Mouse (Mus musculus) kidney, adult 2 months (tissue): ENCODE measurements around the gene Xrn2. TPM values are rescaled to one million over a fixed set of nuclear protein-coding genes. Genes with fewer than 3 reads are reported as not detected.

ENCODE experiments used
- DNase-seq: peaks from one replicate; pipeline ENCODE4 v3.0.0; 2021
- H3K27ac ChIP-seq: fragments of 200-500 bp; 2 replicates; pipeline ENCODE4 v1.5.1; 2012; ENCODE audit warnings: low read depth, low read length, control low read depth, inconsistent platforms; ENCODE audit not compliant: insufficient read depth
- H3K27me3 ChIP-seq: fragments of 200-500 bp; replicated peaks from 2 replicates; pipeline ENCODE4 v1.6.1; 2012; ENCODE audit warnings: mild to moderate bottlenecking, moderate library complexity, low read length, inconsistent platforms; ENCODE audit not compliant: control insufficient read depth, insufficient read depth
- H3K36me3 ChIP-seq: fragments of 200-500 bp; 2 replicates; pipeline ENCODE4 v1.6.1; 2012; ENCODE audit warnings: mild to moderate bottlenecking, moderate library complexity, low read length, inconsistent platforms; ENCODE audit not compliant: control insufficient read depth, insufficient read depth
- H3K4me1 ChIP-seq: fragments of 200-500 bp; 2 replicates; pipeline ENCODE4 v1.6.1; 2011; ENCODE audit warnings: low read length; ENCODE audit not compliant: control insufficient read depth, insufficient read depth
- H3K4me3 ChIP-seq: fragments of 200-500 bp; 2 replicates; pipeline ENCODE4 v1.5.1; 2011; ENCODE audit warnings: mild to moderate bottlenecking, low read depth, low read length, control low read depth; ENCODE audit not compliant: insufficient read depth
- CTCF ChIP-seq: fragments of 200-500 bp; conservative IDR thresholded peaks from 2 replicates; pipeline ENCODE4 v1.5.1; 2011; ENCODE audit warnings: low read depth, mild to moderate bottlenecking, control low read depth, low read length, moderate library complexity, mixed read lengths; ENCODE audit not compliant: insufficient read depth, insufficient read length
- POLR2A ChIP-seq: fragments of 200-500 bp; IDR thresholded peaks from one replicate; pipeline ENCODE4 v1.6.1; 2011; ENCODE audit warnings: low read depth, low read length, control low read depth
- WGBS: fragments of 180-500 bp; shearing (Covaris S2); methylation state at CpG from one replicate; pipeline ENCODE4 v1.1.7; 2018; 5-methylcytosine and 5-hydroxymethylcytosine counted together
- polyA plus RNA-seq: library from polyadenylated mRNA; depleted of rRNA; stranded (reverse); fragments of >200 nt; gene quantifications from 2 replicates; pipeline ENCODE4 v1.2.3, GENCODE M21; 2012

Gene Xrn2
- polyA plus RNA-seq, 1 experiment: 19.7 TPM

DNA sequence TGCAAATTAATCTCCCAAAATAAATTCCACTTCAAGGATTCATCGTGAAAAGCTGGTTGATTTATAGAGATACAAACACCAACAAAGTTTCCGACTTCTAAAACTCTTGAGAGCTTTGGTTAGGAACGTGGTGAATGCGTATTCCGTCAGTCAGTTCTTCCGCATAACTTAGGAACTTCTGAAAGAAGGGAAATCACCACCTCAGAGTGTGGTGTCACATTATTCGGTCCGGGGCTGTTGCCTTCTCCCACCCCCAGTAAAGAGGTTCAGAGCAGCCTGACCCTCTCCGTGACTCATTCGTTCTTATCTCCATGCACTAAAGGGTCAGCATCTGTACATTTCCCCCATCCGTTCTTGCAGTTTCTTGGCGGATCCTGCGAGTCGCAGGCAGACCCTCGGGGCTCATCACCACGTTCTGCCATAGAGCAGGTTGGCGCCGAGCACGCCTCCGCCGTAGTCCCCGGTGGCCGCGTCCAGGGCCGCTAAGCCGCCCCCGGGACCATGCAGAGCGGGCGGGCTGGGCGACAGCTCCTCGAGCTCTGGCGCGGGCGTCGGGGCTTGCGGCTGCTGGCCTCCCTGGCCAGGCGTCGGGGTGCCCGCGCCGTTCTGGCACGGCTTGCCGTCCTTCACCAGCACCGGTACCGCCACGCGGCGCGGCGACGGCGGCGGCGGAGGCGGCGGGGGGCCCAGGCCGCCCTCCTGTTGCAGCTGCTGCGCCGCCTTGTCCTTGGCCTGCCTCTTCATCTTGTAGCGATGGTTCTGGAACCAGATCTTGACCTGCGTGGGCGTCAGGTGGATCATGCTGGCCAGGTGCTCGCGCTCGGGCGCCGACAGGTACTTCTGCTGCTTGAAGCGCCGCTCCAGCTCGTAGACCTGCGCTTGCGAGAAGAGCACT lies 70.9 kb downstream of the Xrn2 start:
- peaks cover 21% of the 10 kb centered on the region for H3K27me3 ChIP-seq
- DNase-seq: peak; percentile 26

DNA sequence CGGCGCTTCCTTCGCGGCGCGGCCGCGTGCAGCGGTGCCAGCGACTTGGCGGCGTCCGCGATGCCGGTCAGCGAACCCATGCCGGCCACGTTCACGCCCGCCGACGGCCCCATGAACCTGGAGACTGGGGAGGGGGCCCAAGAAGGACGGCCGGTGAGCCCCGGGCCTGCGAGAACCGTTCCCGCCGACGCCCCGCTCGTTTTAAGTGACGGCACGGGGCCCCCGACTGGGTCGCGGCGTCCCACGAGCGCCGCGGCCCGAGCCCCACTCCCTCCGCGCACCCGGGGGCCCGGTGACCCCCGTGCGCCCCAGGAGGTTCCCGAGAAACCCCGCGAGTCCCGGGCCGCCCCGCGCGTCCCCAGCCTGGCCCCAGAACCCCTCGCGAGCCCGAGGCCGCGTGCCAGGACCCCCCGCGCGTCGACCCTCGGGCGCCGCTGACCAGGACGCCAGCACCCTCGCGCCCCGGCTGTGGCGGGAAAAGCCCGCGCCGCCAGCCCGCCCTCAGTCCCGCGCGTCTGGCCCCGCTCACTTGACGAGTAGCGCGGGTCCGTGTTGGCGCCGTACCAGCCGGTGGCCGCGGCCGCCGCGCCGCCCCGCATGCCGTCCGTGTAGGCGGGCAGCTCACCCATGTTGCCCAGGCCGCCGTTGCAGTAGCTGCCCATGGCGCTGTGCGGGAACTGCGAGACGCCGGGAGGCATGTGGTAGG lies 71.7 kb downstream of the Xrn2 start:
- Histone ChIP-seq H3K4me3 (peak overlapping the region; percentile 52), H3K27ac (no peak overlapping the region), H3K27me3 (peaks cover 21% of the 10 kb centered on the region), H3K4me1 (no peaks in the 10 kb centered on the region), H3K36me3 (no peaks in the 10 kb centered on the region)
- DNase-seq: no peak
- 3% methylated on average over 106 of the region's 106 CpGs for WGBS
- TF ChIP-seq CTCF: no peak
- no peak for TF ChIP-seq POLR2A

More for the DNA sequence above, 70.9 kb downstream of the Xrn2 start:
- Histone ChIP-seq H3K36me3 (no peaks in the 10 kb centered on the region), H3K27ac (no peak overlapping the region), H3K4me3 (no peak overlapping the region), H3K4me1 (no peaks in the 10 kb centered on the region)
- TF ChIP-seq CTCF (no peak), POLR2A (no peak)
- 3% methylated on average over 72 of the region's 72 CpGs for WGBS

DNA sequence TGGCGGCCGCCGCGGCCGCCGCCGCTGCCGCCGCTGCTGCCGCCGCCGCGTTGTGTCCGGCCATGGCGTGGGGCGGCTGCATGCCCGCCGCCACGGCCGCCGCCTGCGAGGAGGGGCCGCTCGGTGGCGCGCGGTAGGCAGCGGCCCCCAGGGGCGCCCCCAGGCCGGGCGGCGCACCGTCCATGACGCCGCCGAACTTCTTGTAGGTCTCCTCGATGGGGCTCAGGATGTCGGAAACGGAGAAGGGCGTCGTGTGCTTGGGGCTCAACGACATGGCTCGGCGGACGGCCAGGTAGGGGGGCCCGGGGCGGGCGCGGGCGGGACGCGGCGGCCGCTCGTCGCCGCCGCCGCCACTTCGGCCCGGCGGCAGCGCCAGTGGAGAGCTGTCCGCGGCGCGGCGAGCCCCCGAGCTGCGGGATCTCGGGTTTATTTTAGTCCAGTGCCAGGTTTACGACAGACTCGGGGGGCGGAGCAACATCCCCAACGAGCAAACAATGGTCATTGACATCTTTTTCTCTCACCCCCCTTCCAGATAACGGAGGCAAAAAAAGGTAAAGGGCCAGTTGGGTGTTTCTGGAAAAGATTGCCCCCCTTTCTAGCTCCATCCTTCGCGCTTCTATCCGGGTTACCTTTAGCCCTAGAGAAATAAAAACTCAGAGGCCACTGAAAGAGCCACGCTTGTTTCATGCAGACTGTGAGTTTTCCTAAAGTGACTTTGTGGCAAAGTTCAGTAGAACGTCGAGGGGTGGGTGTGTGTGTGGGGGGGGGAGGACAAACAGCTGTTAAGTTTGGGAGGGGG lies 72.5 kb downstream of the Xrn2 start, which contains the start of gene Nkx2-4:
Gene Nkx2-4 (minus strand): TSS at position 374 of the 799 bp plus-strand sequence.
- Histone ChIP-seq H3K27ac (no peak within 1 kb of the TSS), H3K4me3 (peak within 1 kb of the TSS; percentile 52), H3K36me3 (no peaks in the 10 kb centered on the region), H3K27me3 (peaks cover 21% of the 10 kb centered on the region), H3K4me1 (no peaks in the 10 kb centered on the region)
- TF ChIP-seq POLR2A (no peak), CTCF (no peak)
- no peak for DNase-seq
- WGBS: 4% methylated on average over 72 of the region's 82 CpGs

DNA sequence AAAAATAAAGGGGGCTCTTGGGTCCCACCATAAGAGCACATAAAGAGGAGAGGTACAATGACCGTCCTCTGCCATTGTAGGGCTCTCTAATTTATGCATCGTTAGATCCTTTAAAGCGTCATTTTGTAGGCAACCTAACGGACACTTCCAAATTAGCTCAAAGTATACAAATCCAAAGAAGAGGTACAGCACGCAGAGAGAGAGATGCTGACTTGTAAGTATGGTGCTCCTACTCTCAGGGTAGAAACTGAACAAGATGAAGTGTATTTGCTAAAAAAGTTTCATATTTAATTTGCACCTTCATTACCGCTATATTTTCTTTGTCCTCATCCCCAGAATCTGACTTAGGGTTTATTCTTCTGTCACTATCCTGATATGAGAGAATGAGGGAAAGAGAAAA lies 73.1 kb downstream of the Xrn2 start:
- DNase-seq: no peak
- TF ChIP-seq CTCF (no peak), POLR2A (no peak)
- H3K27ac ChIP-seq: no peak overlapping the region
- peaks cover 21% of the 10 kb centered on the region for H3K27me3 ChIP-seq
- no peak overlapping the region for H3K4me3 ChIP-seq
- no peaks in the 10 kb centered on the region for H3K36me3 ChIP-seq
- WGBS: 10% methylated on average over 6 of the region's 6 CpGs
- no peaks in the 10 kb centered on the region for H3K4me1 ChIP-seq

DNA sequence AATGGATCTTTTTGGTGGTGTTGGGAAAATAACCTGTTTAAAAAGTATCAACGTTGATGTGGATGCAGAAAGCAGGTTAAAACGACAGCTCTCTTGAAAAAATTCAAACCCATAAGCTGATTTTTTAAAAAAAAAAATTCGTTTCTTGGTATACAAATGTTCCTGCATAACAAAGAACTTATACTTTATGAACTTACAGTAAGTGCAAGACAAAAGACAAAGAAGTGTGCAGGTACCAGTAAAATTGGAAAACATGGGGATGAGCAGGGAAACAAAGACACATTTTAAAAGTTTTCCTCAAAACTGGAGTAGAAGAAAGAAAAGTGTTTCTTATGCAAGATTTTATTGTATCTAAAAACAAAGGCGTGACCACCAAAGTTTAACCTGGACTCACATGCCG lies 73.6 kb downstream of the Xrn2 start:
- Histone ChIP-seq H3K27ac (no peak overlapping the region), H3K4me1 (no peaks in the 10 kb centered on the region), H3K36me3 (no peaks in the 10 kb centered on the region), H3K27me3 (peaks cover 21% of the 10 kb centered on the region), H3K4me3 (no peak overlapping the region)
- TF ChIP-seq CTCF (no peak), POLR2A (no peak)
- DNase-seq: no peak
- 20% methylated on average over 5 of the region's 5 CpGs for WGBS

DNA sequence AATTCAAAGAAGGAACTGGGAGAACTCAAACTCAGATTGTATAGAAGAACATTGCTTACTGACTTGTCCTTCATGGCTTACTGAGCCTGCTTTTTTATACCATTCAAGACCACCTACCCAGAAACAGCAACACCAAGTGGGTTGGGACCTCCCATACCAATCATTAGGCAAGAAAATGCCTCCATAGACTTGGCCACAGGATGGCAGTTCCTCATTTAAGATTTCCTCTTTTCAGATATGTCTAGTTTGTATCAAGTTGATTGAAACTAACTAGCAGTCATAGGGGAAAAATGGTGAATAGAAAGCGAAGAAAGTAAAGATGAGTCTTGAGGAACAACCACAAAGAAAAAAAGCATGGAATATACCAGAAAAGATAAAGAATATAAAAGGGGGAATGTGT lies 106.9 kb downstream of the Xrn2 start:
- Histone ChIP-seq H3K4me3 (no peak overlapping the region), H3K4me1 (no peaks in the 10 kb centered on the region), H3K27ac (no peak overlapping the region), H3K27me3 (peaks cover 1% of the 10 kb centered on the region; the same call in 1 of the 2 replicates), H3K36me3 (no peaks in the 10 kb centered on the region)
- no peak for DNase-seq
- TF ChIP-seq CTCF: no peak
- no peak for TF ChIP-seq POLR2A
- WGBS: 83% methylated on average over 1 of the region's 1 CpGs
